Mouse (Mus musculus) forebrain, embryonic 11.5 days (tissue): ENCODE data around the gene H13. TPM values are rescaled to one million over a fixed set of nuclear protein-coding genes. Genes with fewer than 3 reads are reported as not detected.

Source experiments
- ATAC-seq: fragments of 200-750 bp; cut with Nextera tagmentation; replicated peaks from 2 replicates; pipeline ENCODE4 v1.8.0; 2017; ENCODE audit warnings: moderate TSS enrichment; ENCODE audit not compliant: low FRiP score
- DNase-seq: peaks from one replicate; pipeline ENCODE4 v3.0.0-alpha.2; 2017; ENCODE audit warnings: low spot score
- H3K27ac ChIP-seq: fragments of 300-500 bp; sonication (generic); 2 replicates; pipeline ENCODE4 v1.5.1; 2014; ENCODE audit warnings: low read depth, low read length
- H3K27me3 ChIP-seq: fragments of 300-500 bp; sonication (generic); 2 replicates; pipeline ENCODE4 v1.6.1; 2014; ENCODE audit warnings: mild to moderate bottlenecking, low read length, mixed read lengths; ENCODE audit not compliant: control insufficient read depth, insufficient read depth
- H3K36me3 ChIP-seq: fragments of 300-500 bp; sonication (generic); 2 replicates; pipeline ENCODE4 v1.6.1; 2014; ENCODE audit warnings: mild to moderate bottlenecking, low read length, moderate library complexity, mixed read lengths; ENCODE audit not compliant: control insufficient read depth, insufficient read depth
- H3K4me1 ChIP-seq: fragments of 300-500 bp; sonication (generic); replicated peaks from 2 replicates; pipeline ENCODE4 v1.6.1; 2014; ENCODE audit warnings: low read length, mixed read lengths; ENCODE audit not compliant: control insufficient read depth, insufficient read depth
- H3K4me2 ChIP-seq: fragments of 300-500 bp; sonication (generic); 2 replicates; pipeline ENCODE4 v1.6.1; 2014; ENCODE audit warnings: low read depth, mild to moderate bottlenecking, low read length, moderate library complexity, mixed read lengths; ENCODE audit not compliant: severe bottlenecking
- H3K4me3 ChIP-seq: fragments of 300-500 bp; sonication (generic); 2 replicates; pipeline ENCODE4 v1.5.1; 2014; ENCODE audit warnings: low read depth, low read length
- H3K9ac ChIP-seq: fragments of 300-500 bp; sonication (generic); 2 replicates; pipeline ENCODE4 v1.6.1; 2014; ENCODE audit warnings: low read length
- H3K9me3 ChIP-seq: fragments of 300-500 bp; sonication (generic); 2 replicates; pipeline ENCODE4 v1.6.1; 2016; ENCODE audit warnings: low read length, mixed read lengths; ENCODE audit not compliant: control insufficient read depth
- WGBS: fragments of 180-500 bp; shearing (Covaris S2); extraction: QIAGEN DNeasy Blood & Tissue Kit; methylation state at CpG from one replicate; pipeline ENCODE4 v1.1.7; 2014; 5-methylcytosine and 5-hydroxymethylcytosine counted together
- polyA plus RNA-seq: library from polyadenylated mRNA; unstranded; fragments of >200 nt; fragmentation: Nextera tagmentation; extraction: Ambion mirVana; gene quantifications from 2 replicates; pipeline ENCODE4 v1.2.1, GENCODE M21; 2014

Gene H13
- polyA plus RNA-seq, 1 experiment from 2014 or later = 110 TPM

DNA sequence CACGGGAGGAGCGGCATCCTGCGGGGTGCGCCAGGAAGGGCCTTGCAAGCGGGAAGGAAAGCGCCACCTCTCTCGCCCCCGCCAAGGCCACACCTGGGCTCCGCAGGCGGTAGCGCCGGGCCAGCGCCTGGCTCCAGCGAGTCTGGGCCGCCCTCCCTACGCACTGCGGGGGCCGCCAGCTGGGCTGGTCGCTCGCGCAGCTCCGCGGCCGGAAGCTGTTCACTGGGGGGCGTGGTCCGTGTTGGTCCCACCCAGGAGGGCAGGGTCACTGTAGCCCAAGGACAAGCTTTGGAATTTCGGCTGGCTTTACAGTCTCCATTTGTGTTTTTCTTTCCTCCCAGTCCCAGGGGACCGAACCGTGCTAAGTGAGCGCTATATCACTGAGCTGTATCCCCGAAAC lies 38.4 kb downstream of the H13 start:
- Histone ChIP-seq H3K36me3 (peaks cover 8% of the 10 kb centered on the region; the same call in 1 of the 2 replicates), H3K9me3 (no peaks in the 10 kb centered on the region), H3K27ac (peak overlapping the region; percentile 79), H3K4me1 (peaks cover 16% of the 10 kb centered on the region; the same call in 1 of the 2 replicates), H3K4me2 (peak overlapping the region; percentile 80), H3K27me3 (no peaks in the 10 kb centered on the region), H3K9ac (peak overlapping the region; percentile 60), H3K4me3 (peak overlapping the region; percentile 41)
- ATAC-seq (peak; percentile 94), DNase-seq (peak; percentile 93)
- WGBS = 7% methylated on average over 31 of the region's 31 CpGs

DNA sequence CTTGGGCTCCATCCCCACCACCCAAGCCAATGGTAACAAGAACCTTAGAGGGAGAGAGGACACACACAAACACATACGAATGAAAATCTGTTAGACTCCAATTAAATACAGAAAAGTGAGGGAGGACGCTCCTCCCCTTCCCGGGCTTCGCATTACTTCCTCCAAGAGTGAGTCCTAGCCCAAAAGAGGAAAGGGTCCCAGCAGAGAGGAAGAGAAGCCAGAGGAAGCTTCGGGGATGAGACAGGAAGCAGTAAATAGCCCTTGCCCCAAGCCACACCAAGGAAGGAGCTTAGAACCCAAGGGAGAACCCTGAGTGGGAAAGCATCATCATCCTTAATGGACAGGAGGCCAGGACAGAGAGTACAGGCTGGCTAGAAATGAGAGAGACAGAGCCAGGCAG lies 39.8 kb downstream of the H13 start:
- ATAC-seq (no peak), DNase-seq (no peak)
- WGBS = 89% methylated on average over 5 of the region's 5 CpGs
- H3K9me3 ChIP-seq = no peaks in the 10 kb centered on the region
- H3K27me3 ChIP-seq = no peaks in the 10 kb centered on the region
- H3K36me3 ChIP-seq = no peaks in the 10 kb centered on the region; the same call in 1 of the 2 replicates
- peaks cover 16% of the 10 kb centered on the region; the same call in 1 of the 2 replicates for H3K4me1 ChIP-seq
- H3K4me2 ChIP-seq = no peak overlapping the region
- H3K27ac ChIP-seq = no peak overlapping the region
- H3K9ac ChIP-seq = no peak overlapping the region
- no peak overlapping the region for H3K4me3 ChIP-seq

- Histone ChIP-seq H3K27ac (no peak overlapping the region), H3K4me2 (no peak overlapping the region), H3K27me3 (no peaks in the 10 kb centered on the region), H3K4me3 (no peak overlapping the region), H3K9ac (no peak overlapping the region), H3K9me3 (no peaks in the 10 kb centered on the region), H3K36me3 (no peaks in the 10 kb centered on the region), H3K4me1 (peaks cover 6% of the 10 kb centered on the region)
- WGBS = 80% methylated on average over 6 of the region's 6 CpGs
- ATAC-seq = no peak
- DNase-seq = no peak
Observed at GRCm38 (mm10) chr2:152716241-152716772, 47.0 kb downstream of the H13 start.

DNA sequence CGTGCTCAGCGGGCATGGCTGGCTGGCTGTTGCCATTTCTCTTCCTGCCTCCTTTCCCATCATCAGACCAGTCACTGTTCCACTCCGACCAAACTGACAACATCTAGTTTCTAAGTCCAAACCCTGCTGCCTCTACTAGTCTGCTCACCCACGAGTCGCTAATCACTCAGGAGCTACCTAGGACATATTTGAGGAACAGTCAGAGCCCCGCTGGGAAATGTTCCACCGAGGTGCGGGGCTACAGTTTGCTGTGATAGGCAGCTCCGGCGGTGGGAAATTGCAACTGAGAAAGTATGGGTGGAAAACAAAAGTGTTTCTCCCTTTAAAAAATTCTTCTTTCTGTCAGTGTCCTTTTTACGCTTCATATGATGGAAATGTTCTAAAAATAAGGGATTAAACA lies 48.4 kb downstream of the H13 start:
- Histone ChIP-seq H3K4me3 (no peak overlapping the region), H3K4me2 (no peak overlapping the region), H3K27me3 (no peaks in the 10 kb centered on the region), H3K9ac (no peak overlapping the region), H3K36me3 (no peaks in the 10 kb centered on the region), H3K4me1 (peaks cover 6% of the 10 kb centered on the region), H3K27ac (peak overlapping the region; percentile 0; the same call in 1 of the 2 replicates), H3K9me3 (no peaks in the 10 kb centered on the region)
- DNase-seq (no peak), ATAC-seq (no peak)
- 65% methylated on average over 11 of the region's 11 CpGs for WGBS

DNA sequence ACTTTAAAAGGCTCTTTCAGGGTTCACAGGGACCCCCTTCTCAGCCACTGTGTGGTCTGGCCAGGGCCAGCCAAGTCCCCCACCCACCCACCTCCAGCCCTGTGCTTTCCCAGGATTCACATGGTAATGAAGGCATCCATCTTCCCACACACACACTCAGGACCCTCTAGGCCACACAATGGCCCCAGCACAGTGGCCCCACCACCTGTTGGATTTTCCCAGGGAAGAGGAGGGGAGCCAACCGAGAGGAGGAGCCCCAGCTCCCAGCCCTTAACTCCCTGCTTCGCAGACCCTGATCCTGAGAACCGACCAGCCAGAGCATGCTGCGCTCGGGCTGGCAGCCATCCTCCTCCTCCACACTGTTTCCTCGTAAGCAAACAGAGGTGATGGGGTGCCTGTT lies 48.8 kb downstream of the H13 start:
- H3K36me3 ChIP-seq = no peaks in the 10 kb centered on the region
- H3K4me2 ChIP-seq = 0 out of 2 replicates have a peak overlapping the region, but pooled peaks have one; percentile 11
- H3K27ac ChIP-seq = peak overlapping the region; percentile 0; the same call in 1 of the 2 replicates
- 30% methylated on average over 6 of the region's 6 CpGs for WGBS
- ATAC-seq = peak; percentile 84
- H3K9ac ChIP-seq = no peak overlapping the region; the same call in 1 of the 2 replicates
- DNase-seq = peak; percentile 55
- no peaks in the 10 kb centered on the region for H3K9me3 ChIP-seq
- no peak overlapping the region for H3K4me3 ChIP-seq
- H3K4me1 ChIP-seq = peaks cover 6% of the 10 kb centered on the region
- no peaks in the 10 kb centered on the region for H3K27me3 ChIP-seq

DNA sequence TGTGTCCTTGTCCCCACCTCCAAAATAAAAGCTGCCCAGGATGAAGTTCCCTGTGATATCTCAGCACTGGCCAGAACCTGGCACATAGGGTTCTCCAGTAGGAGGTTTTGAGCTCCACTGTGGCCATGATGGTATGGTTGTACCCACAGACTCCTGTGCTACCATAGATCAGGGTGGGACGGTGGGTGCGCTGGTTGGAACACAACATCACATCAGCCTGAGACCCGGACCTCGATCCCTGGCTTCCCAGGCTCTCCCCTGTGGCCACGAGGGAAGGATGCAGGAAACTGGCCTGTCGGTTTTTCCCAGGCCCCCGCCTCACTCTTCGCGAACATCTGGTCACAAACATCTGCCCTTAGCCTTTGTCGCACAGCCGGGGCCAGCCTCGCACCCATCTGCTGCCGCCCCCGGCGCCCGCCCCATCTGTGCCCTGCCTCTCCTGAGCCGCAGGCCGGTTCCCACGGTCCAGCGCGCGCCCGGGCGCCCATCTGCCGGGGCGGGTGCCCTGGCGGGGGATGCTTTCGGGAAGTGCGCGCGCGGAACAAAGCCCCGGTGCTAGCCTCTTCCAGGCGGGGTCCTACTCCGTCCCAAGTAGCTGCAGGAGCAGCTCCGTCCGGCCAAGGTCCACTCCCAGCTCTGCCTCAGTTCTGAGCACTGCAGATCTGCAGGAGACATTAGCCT lies 54.5 kb downstream of the H13 start:
- Histone ChIP-seq H3K4me3 (peak overlapping the region; percentile 9), H3K4me1 (no peaks in the 10 kb centered on the region), H3K36me3 (no peaks in the 10 kb centered on the region), H3K4me2 (peak overlapping the region; percentile 55), H3K27ac (no peak overlapping the region), H3K9me3 (no peaks in the 10 kb centered on the region), H3K9ac (peak overlapping the region; percentile 37), H3K27me3 (peaks cover 2% of the 10 kb centered on the region; the same call in 1 of the 2 replicates)
- 4% methylated on average over 37 of the region's 37 CpGs for WGBS
- DNase-seq = peak; percentile 74
- peak; percentile 83 for ATAC-seq

GRCm38 (mm10) chr2:152724332-152724723 lies 55.1 kb downstream of the H13 start:
- peak overlapping the region; percentile 55 for H3K4me2 ChIP-seq
- no peaks in the 10 kb centered on the region for H3K4me1 ChIP-seq
- H3K4me3 ChIP-seq = peak overlapping the region; percentile 9; the same call in 1 of the 2 replicates
- no peaks in the 10 kb centered on the region for H3K9me3 ChIP-seq
- H3K27ac ChIP-seq = no peak overlapping the region
- ATAC-seq (peak; percentile 8; the same call in 1 of the 2 replicates), DNase-seq (no peak)
- 77% methylated on average over 3 of the region's 3 CpGs for WGBS
- peak overlapping the region; percentile 37 for H3K9ac ChIP-seq
- peaks cover 2% of the 10 kb centered on the region; the same call in 1 of the 2 replicates for H3K27me3 ChIP-seq
- no peaks in the 10 kb centered on the region for H3K36me3 ChIP-seq

GRCm38 (mm10) chr2:152725178-152725750 lies 56.0 kb downstream of the H13 start:
- Histone ChIP-seq H3K36me3 (no peaks in the 10 kb centered on the region), H3K9ac (no peak overlapping the region), H3K4me2 (no peak overlapping the region), H3K27ac (no peak overlapping the region), H3K27me3 (peaks cover 2% of the 10 kb centered on the region; the same call in 1 of the 2 replicates), H3K4me1 (no peaks in the 10 kb centered on the region), H3K4me3 (no peak overlapping the region), H3K9me3 (no peaks in the 10 kb centered on the region)
- ATAC-seq (no peak), DNase-seq (no peak)
- 67% methylated on average over 15 of the region's 15 CpGs for whole genome bisulfite sequencing
